Mouse (Mus musculus) olfactory bulb, adult 2 months (tissue): ENCODE measurements around the gene Tbxas1.

ENCODE experiments used
- CTCF ChIP-seq: fragments of 200-500 bp; IDR thresholded peaks from 2 replicates; pipeline ENCODE4 v1.5.1; 2012; ENCODE audit warnings: low read depth, mild to moderate bottlenecking, low read length, moderate library complexity; ENCODE audit not compliant: insufficient read depth
- POLR2A ChIP-seq: fragments of 200-500 bp; IDR thresholded peaks from 2 replicates; pipeline ENCODE4 v1.6.1; 2012; ENCODE audit warnings: mild to moderate bottlenecking, low read depth, low read length, moderate library complexity; ENCODE audit not compliant: insufficient read depth

DNA sequence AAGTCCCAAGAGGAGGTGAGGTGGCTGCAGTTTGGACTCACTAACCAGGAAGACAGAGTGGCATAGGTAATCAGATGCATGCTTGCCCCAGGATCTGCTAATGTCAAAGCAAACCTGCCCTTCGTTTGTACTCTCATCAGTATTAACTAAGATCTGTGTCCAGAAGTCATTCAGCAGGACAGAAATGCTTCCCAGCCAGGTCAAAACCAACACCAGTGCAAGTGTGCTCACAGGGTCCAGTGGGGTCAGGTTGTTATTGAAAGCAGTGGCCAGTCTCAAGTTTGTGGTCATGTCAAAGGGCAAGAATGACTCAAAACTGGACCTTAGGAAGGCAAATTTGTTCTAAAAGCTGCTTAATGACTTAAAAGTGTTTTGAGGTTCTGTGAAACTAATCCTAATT lies 8.8 kb upstream of the Tbxas1 start:
- TF ChIP-seq CTCF (no peak), POLR2A (no peak)
